ENCODE assay signal across 9 mouse cellular contexts in genomic region chr8:86328626-86329025, GRCm38 (mm10).
DNase-seq lines count a peak whose midpoint lies in the region; ATAC-seq and TF ChIP-seq lines count a peak whose summit lies in the region.
"Had no signal": no experiment of that assay in that cellular context is flagged by ENCODE, and none has a peak within 500 bp of the region (broad histone marks: within the 10 kb centered on the region; RNA-seq: fewer than 3 reads in every experiment).

No protein-coding gene starts in this region.

- intact Hi-C loops in heart, postnatal 36 days (cut with DNase I) = no loop called here
- intact Hi-C loops in heart, postnatal 14 days (cut with DNase I) = no loop called here

- H3K27me3 ChIP-seq in neural tube, embryonic 11.5 days (ENCODE audit: control insufficient read depth, insufficient read depth, low read length) = no peaks in the 10 kb centered on the region
- H3K27me3 ChIP-seq in neural tube, embryonic 15.5 days (replicated peaks) = no peaks in the 10 kb centered on the region
- H3K27me3 ChIP-seq in hindbrain, postnatal 0 days (ENCODE audit: insufficient read depth, low read length) = no peaks in the 10 kb centered on the region
- H3K27me3 ChIP-seq in heart, embryonic 11.5 days (ENCODE audit: control insufficient read depth, insufficient read depth, low read length) = no peaks in the 10 kb centered on the region
- H3K27me3 ChIP-seq: liver, embryonic 12.5 days had no signal

- no peak overlapping the region for H3K9ac ChIP-seq in neural tube, embryonic 11.5 days (ENCODE audit: low read length)
- no peak overlapping the region for H3K9ac ChIP-seq in neural tube, embryonic 15.5 days (replicated peaks)
- H3K9ac ChIP-seq in hindbrain, postnatal 0 days (replicated peaks; ENCODE audit: low read length) = no peak overlapping the region
- H3K9ac ChIP-seq in heart, embryonic 11.5 days (ENCODE audit: low read depth, low read length) = no peak overlapping the region
- H3K9ac ChIP-seq: liver, embryonic 12.5 days had no signal

- peak; percentile 31 for DNase-seq in neural tube, embryonic 11.5 days (ENCODE audit: low spot score)
- peak; percentile 66 to 82 for DNase-seq in cerebellum, postnatal 25 days
- DNase-seq in hindbrain, postnatal 0 days (ENCODE audit: low spot score) = peak; percentile 63
- peak; percentile 70 for DNase-seq in right cerebral cortex, postnatal 25 days
- no peak for DNase-seq in heart, postnatal 36 days
- DNase-seq in heart, postnatal 14 days = no peak

- H3K27ac ChIP-seq in neural tube, embryonic 11.5 days (ENCODE audit: low read depth, low read length) = no peak overlapping the region
- no peak overlapping the region for H3K27ac ChIP-seq in neural tube, embryonic 15.5 days (replicated peaks)
- no peak overlapping the region for H3K27ac ChIP-seq in hindbrain, postnatal 0 days
- no peak overlapping the region for H3K27ac ChIP-seq in heart, embryonic 11.5 days (ENCODE audit: low read depth, low read length)
- H3K27ac ChIP-seq: liver, embryonic 12.5 days had no signal

- no peak overlapping the region for H3K4me3 ChIP-seq in neural tube, embryonic 11.5 days (ENCODE audit: low read depth, low read length)
- H3K4me3 ChIP-seq in neural tube, embryonic 15.5 days (replicated peaks) = no peak overlapping the region
- no peak overlapping the region for H3K4me3 ChIP-seq in hindbrain, postnatal 0 days (ENCODE audit: low read length)
- H3K4me3 ChIP-seq in heart, embryonic 11.5 days (ENCODE audit: low read depth, low read length) = no peak overlapping the region
- H3K4me3 ChIP-seq: liver, embryonic 12.5 days had no signal

- H3K4me1 ChIP-seq in neural tube, embryonic 11.5 days (ENCODE audit: control insufficient read depth, insufficient read depth, low read length) = 0 out of 2 replicates have a peak, but pooled peaks cover 3% of the 10 kb centered on the region
- peaks cover 26% of the 10 kb centered on the region for H3K4me1 ChIP-seq in neural tube, embryonic 15.5 days
- H3K4me1 ChIP-seq in hindbrain, postnatal 0 days (ENCODE audit: insufficient read depth, low read length) = peaks cover 8% of the 10 kb centered on the region
- H3K4me1 ChIP-seq in heart, embryonic 11.5 days (ENCODE audit: control insufficient read depth, insufficient read depth, low read length) = peaks cover 6% of the 10 kb centered on the region
- H3K4me1 ChIP-seq: liver, embryonic 12.5 days had no signal

- H3K36me3 ChIP-seq in neural tube, embryonic 11.5 days (ENCODE audit: control insufficient read depth, insufficient read depth, low read length) = no peaks in the 10 kb centered on the region
- no peaks in the 10 kb centered on the region for H3K36me3 ChIP-seq in neural tube, embryonic 15.5 days
- H3K36me3 ChIP-seq in hindbrain, postnatal 0 days (ENCODE audit: insufficient read depth, low read length) = no peaks in the 10 kb centered on the region
- H3K36me3 ChIP-seq in heart, embryonic 11.5 days (ENCODE audit: control insufficient read depth, insufficient read depth, low read length) = no peaks in the 10 kb centered on the region
- H3K36me3 ChIP-seq: liver, embryonic 12.5 days had no signal

- ATAC-seq in neural tube, embryonic 11.5 days (ENCODE audit: insufficient read depth, low FRiP score, low TSS enrichment) = no peak
- ATAC-seq in neural tube, embryonic 15.5 days (ENCODE audit: low FRiP score) = no peak
- peak; percentile 61 for ATAC-seq in hindbrain, postnatal 0 days
- no peak for ATAC-seq in heart, embryonic 11.5 days (replicated peaks; ENCODE audit: insufficient number of reproducible peaks, low FRiP score, low TSS enrichment)
- ATAC-seq: liver, embryonic 12.5 days had no signal

- WGBS in neural tube, embryonic 11.5 days = 49% methylated on average over 7 of the region's 7 CpGs
- WGBS in neural tube, embryonic 15.5 days = 25% methylated on average over 7 of the region's 7 CpGs
- WGBS in hindbrain, postnatal 0 days = 15% methylated on average over 7 of the region's 7 CpGs
- 63% methylated on average over 7 of the region's 7 CpGs for WGBS in heart, embryonic 11.5 days (ENCODE audit: insufficient replicate concordance)

- no peaks in the 10 kb centered on the region for H3K9me3 ChIP-seq in neural tube, embryonic 11.5 days (ENCODE audit: control insufficient read depth, low read length)
- no peaks in the 10 kb centered on the region for H3K9me3 ChIP-seq in neural tube, embryonic 15.5 days (replicated peaks)
- H3K9me3 ChIP-seq in hindbrain, postnatal 0 days (ENCODE audit: low read length) = no peaks in the 10 kb centered on the region
- H3K9me3 ChIP-seq in heart, embryonic 11.5 days (replicated peaks; ENCODE audit: control insufficient read depth, low read length) = no peaks in the 10 kb centered on the region
- H3K9me3 ChIP-seq: liver, embryonic 12.5 days had no signal

- no peak for TF ChIP-seq CTCF in hindbrain, postnatal 0 days (IDR thresholded peaks at IDR 0.05; ENCODE audit: low read depth)

- H3K4me2 ChIP-seq in neural tube, embryonic 11.5 days (ENCODE audit: low read depth) = no peak overlapping the region
- no peak overlapping the region for H3K4me2 ChIP-seq in neural tube, embryonic 15.5 days
- H3K4me2 ChIP-seq in hindbrain, postnatal 0 days (ENCODE audit: low read depth, low read length) = no peak overlapping the region
- H3K4me2 ChIP-seq in heart, embryonic 11.5 days = no peak overlapping the region
- H3K4me2 ChIP-seq: liver, embryonic 12.5 days had no signal

Comparison
In these comparisons a context has a peak if more than half of its experiments do, and no peak if none do; other contexts are left out.
1. DNase-seq: peak in neural tube, embryonic 11.5 days (single experiment), cerebellum, postnatal 25 days (2 of 2), hindbrain, postnatal 0 days (single experiment) and right cerebral cortex, postnatal 25 days (single experiment); none in heart, postnatal 36 days (0 of 2) and heart, postnatal 14 days (0 of 2).